Mouse (Mus musculus): Measurements from ENCODE around the gene Robo4. TPM values are rescaled to one million over a fixed set of nuclear protein-coding genes. Genes with fewer than 3 reads are reported as not detected.
A peak's percentile ranks its signal among the peaks of the same experiment; 100 is the strongest.

Robo4 gene
- total and polyA plus RNA-seq, 3 experiments: 27.9 to 33.7 (median 31.8) TPM

GRCm38 (mm10) chr9:37430582-37430981 is 28.9 kb downstream of the Robo4 start:
- Histone ChIP-seq H3K4me1 (ENCODE audit: control insufficient read depth, insufficient read depth, low read length) (no peaks in the 10 kb centered on the region), H3K36me3 (ENCODE audit: control insufficient read depth, insufficient read depth, low read length) (no peaks in the 10 kb centered on the region), H3K79me2 (replicated peaks; ENCODE audit: control insufficient read depth, insufficient read depth, low read length) (no peaks in the 10 kb centered on the region), H3K4me3 (no peak overlapping the region), H3K9ac (ENCODE audit: low read depth, low read length) (no peak overlapping the region), H3K27ac (no peak overlapping the region), H3K27me3 (ENCODE audit: control insufficient read depth, insufficient read depth, low read length) (peaks cover 4% of the 10 kb centered on the region; the same call in 1 of the 2 replicates)
- intact Hi-C loops (cut with DNase I): loop anchor here (1.0 to 2.0 kb wide), 3 partner anchors 46 to 502 kb away; no protein-coding TSS in a partner anchor
- 4% methylated on average over 12 of the region's 12 CpGs for WGBS
- TF ChIP-seq EP300 (IDR thresholded peaks at IDR 0.05; ENCODE audit: insufficient read depth, low read depth, low read length) (peak; percentile 82), CTCF (IDR thresholded peaks at IDR 0.05) (peak; percentile 98; the same call in 1 of the 2 replicates), POLR2A (IDR thresholded peaks at IDR 0.05; ENCODE audit: insufficient read depth, low read depth, low read length) (no peak)
- DNase-seq: peak; percentile 80 to 86

- intact Hi-C loops (cut with DNase I): no loop called here
Measured at GRCm38 (mm10) chr9:37432026-37432666, 30.4 kb downstream of the Robo4 start.

GRCm38 (mm10) chr9:37432720-37433421 is 31.2 kb downstream of the Robo4 start, which contains the start of gene Robo3:
TSS of gene Robo3 (minus strand) at chr9:37433246.
- Histone ChIP-seq H3K4me3 (peak within 1 kb of the TSS; percentile 23; the same call in 1 of the 2 replicates), H3K27ac (no peak within 1 kb of the TSS), H3K4me1 (ENCODE audit: control insufficient read depth, insufficient read depth, low read length) (no peaks in the 10 kb centered on the region), H3K9ac (ENCODE audit: low read depth, low read length) (no peak within 1 kb of the TSS), H3K79me2 (replicated peaks; ENCODE audit: control insufficient read depth, insufficient read depth, low read length) (no peaks in the 10 kb centered on the region), H3K36me3 (ENCODE audit: control insufficient read depth, insufficient read depth, low read length) (no peaks in the 10 kb centered on the region), H3K27me3 (ENCODE audit: control insufficient read depth, insufficient read depth, low read length) (peaks cover 6% of the 10 kb centered on the region; the same call in 1 of the 2 replicates)
- peak in 1 of 2 experiments; percentile 23 for DNase-seq
- WGBS: 1% methylated on average over 40 of the region's 40 CpGs
- intact Hi-C loops (cut with DNase I): no loop called here
- no peak for TF ChIP-seq CTCF (IDR thresholded peaks at IDR 0.05)
- TF ChIP-seq EP300 (IDR thresholded peaks at IDR 0.05; ENCODE audit: insufficient read depth, low read depth, low read length): no peak
- TF ChIP-seq POLR2A (IDR thresholded peaks at IDR 0.05; ENCODE audit: insufficient read depth, low read depth, low read length): no peak

More at GRCm38 (mm10) chr9:37432026-37432666, 30.4 kb downstream of the Robo4 start:
- H3K9ac ChIP-seq (ENCODE audit: low read depth, low read length): no peak overlapping the region
- WGBS: 3% methylated on average over 16 of the region's 17 CpGs
- no peak overlapping the region for H3K4me3 ChIP-seq
- no peaks in the 10 kb centered on the region for H3K79me2 ChIP-seq (replicated peaks; ENCODE audit: control insufficient read depth, insufficient read depth, low read length)
- H3K27ac ChIP-seq: no peak overlapping the region
- H3K36me3 ChIP-seq (ENCODE audit: control insufficient read depth, insufficient read depth, low read length): no peaks in the 10 kb centered on the region
- peaks cover 6% of the 10 kb centered on the region; the same call in 1 of the 2 replicates for H3K27me3 ChIP-seq (ENCODE audit: control insufficient read depth, insufficient read depth, low read length)
- TF ChIP-seq POLR2A (IDR thresholded peaks at IDR 0.05; ENCODE audit: insufficient read depth, low read depth, low read length): no peak
- TF ChIP-seq CTCF (IDR thresholded peaks at IDR 0.05): peak; percentile 70
- no peak for TF ChIP-seq EP300 (IDR thresholded peaks at IDR 0.05; ENCODE audit: insufficient read depth, low read depth, low read length)
- no peaks in the 10 kb centered on the region for H3K4me1 ChIP-seq (ENCODE audit: control insufficient read depth, insufficient read depth, low read length)
- peak in 1 of 2 experiments; percentile 63 for DNase-seq

GRCm38 (mm10) chr9:37433823-37434560 is 32.3 kb downstream of the Robo4 start:
- no peak for DNase-seq
- intact Hi-C loops (cut with DNase I): no loop called here
- Histone ChIP-seq H3K36me3 (ENCODE audit: control insufficient read depth, insufficient read depth, low read length) (no peaks in the 10 kb centered on the region), H3K27me3 (ENCODE audit: control insufficient read depth, insufficient read depth, low read length) (peaks cover 6% of the 10 kb centered on the region; the same call in 1 of the 2 replicates), H3K79me2 (replicated peaks; ENCODE audit: control insufficient read depth, insufficient read depth, low read length) (no peaks in the 10 kb centered on the region), H3K27ac (no peak overlapping the region), H3K9ac (ENCODE audit: low read depth, low read length) (no peak overlapping the region), H3K4me3 (no peak overlapping the region), H3K4me1 (ENCODE audit: control insufficient read depth, insufficient read depth, low read length) (no peaks in the 10 kb centered on the region)
- WGBS: 5% methylated on average over 18 of the region's 18 CpGs
- TF ChIP-seq EP300 (IDR thresholded peaks at IDR 0.05; ENCODE audit: insufficient read depth, low read depth, low read length) (no peak), CTCF (IDR thresholded peaks at IDR 0.05) (no peak)

- H3K27me3 ChIP-seq (ENCODE audit: control insufficient read depth, insufficient read depth, low read length): peaks cover 6% of the 10 kb centered on the region; the same call in 1 of the 2 replicates
- TF ChIP-seq POLR2A (IDR thresholded peaks at IDR 0.05; ENCODE audit: insufficient read depth, low read depth, low read length) (no peak), CTCF (IDR thresholded peaks at IDR 0.05) (no peak), EP300 (IDR thresholded peaks at IDR 0.05; ENCODE audit: insufficient read depth, low read depth, low read length) (no peak)
- H3K27ac ChIP-seq: no peak overlapping the region
- 19% methylated on average over 14 of the region's 14 CpGs for WGBS
- no peaks in the 10 kb centered on the region for H3K79me2 ChIP-seq (replicated peaks; ENCODE audit: control insufficient read depth, insufficient read depth, low read length)
- no peaks in the 10 kb centered on the region for H3K4me1 ChIP-seq (ENCODE audit: control insufficient read depth, insufficient read depth, low read length)
- intact Hi-C loops (cut with DNase I): no loop called here
- no peak for DNase-seq
- H3K9ac ChIP-seq (ENCODE audit: low read depth, low read length): no peak overlapping the region
- H3K36me3 ChIP-seq (ENCODE audit: control insufficient read depth, insufficient read depth, low read length): no peaks in the 10 kb centered on the region
- H3K4me3 ChIP-seq: no peak overlapping the region
Measured at GRCm38 (mm10) chr9:37434932-37435331, 33.2 kb downstream of the Robo4 start.

Measured in heart, adult 2 months (tissue).